Mouse (Mus musculus): Measurements from ENCODE around the gene Rnd1. TPM values are rescaled to one million over a fixed set of nuclear protein-coding genes. Genes with fewer than 3 reads are reported as not detected.

Gene Rnd1
- 22.3 and 26.7 TPM in 2 replicates for total RNA-seq (2014; rRNA removed)
- polyA plus RNA-seq (2015; fragmentation: Nextera tagmentation; extraction: Ambion mirVana): 16.2 and 16.3 TPM in 2 replicates

- DNase-seq (ENCODE audit: low spot score) (peak; percentile 95), ATAC-seq (peak; percentile 94)
- no peak within 1 kb of the TSS for H3K27ac ChIP-seq
- peaks cover 10% of the 10 kb centered on the region for H3K4me1 ChIP-seq (ENCODE audit: insufficient read depth, low read length)
- no peaks in the 10 kb centered on the region for H3K9me3 ChIP-seq (ENCODE audit: low read length)
- WGBS: under 1% methylated on average over 34 of the region's 37 CpGs
- peak; percentile 30 for TF ChIP-seq CTCF (IDR thresholded peaks at IDR 0.05; ENCODE audit: low read depth)
- H3K9ac ChIP-seq (replicated peaks; ENCODE audit: low read length): peak within 1 kb of the TSS; percentile 61
- no peaks in the 10 kb centered on the region for H3K36me3 ChIP-seq (ENCODE audit: insufficient read depth, low read length)
- no peaks in the 10 kb centered on the region for H3K27me3 ChIP-seq (ENCODE audit: insufficient read depth, low read length)
- peak within 1 kb of the TSS; percentile 98 for H3K4me2 ChIP-seq (ENCODE audit: low read depth, low read length)
- H3K4me3 ChIP-seq (ENCODE audit: low read length): peak within 1 kb of the TSS; percentile 58
Observed at GRCm38 (mm10) chr15:98676940-98677728, at the start of gene Rnd1. Rnd1 (minus strand) TSS chr15:98677461.

GRCm38 (mm10) chr15:98726746-98727145, 49.5 kb upstream of the Rnd1 start:
- Histone ChIP-seq H3K4me2 (ENCODE audit: low read depth, low read length) (peak overlapping the region; percentile 99), H3K27me3 (ENCODE audit: insufficient read depth, low read length) (no peaks in the 10 kb centered on the region), H3K9ac (replicated peaks; ENCODE audit: low read length) (no peak overlapping the region; the same call in 1 of the 2 replicates), H3K4me1 (ENCODE audit: insufficient read depth, low read length) (peaks cover 4% of the 10 kb centered on the region; the same call in 1 of the 2 replicates), H3K4me3 (ENCODE audit: low read length) (no peak overlapping the region; the same call in 1 of the 2 replicates), H3K36me3 (ENCODE audit: insufficient read depth, low read length) (no peaks in the 10 kb centered on the region), H3K9me3 (ENCODE audit: low read length) (no peaks in the 10 kb centered on the region), H3K27ac (no peak overlapping the region)
- WGBS: 48% methylated on average over 7 of the region's 7 CpGs
- no peak for TF ChIP-seq CTCF (IDR thresholded peaks at IDR 0.05; ENCODE audit: low read depth)
- ATAC-seq: no peak
- DNase-seq (ENCODE audit: low spot score): no peak

GRCm38 (mm10) chr15:98726079-98726478, 48.8 kb upstream of the Rnd1 start:
- WGBS: 79% methylated on average over 4 of the region's 4 CpGs
- Histone ChIP-seq H3K4me3 (ENCODE audit: low read length) (no peak overlapping the region), H3K27me3 (ENCODE audit: insufficient read depth, low read length) (no peaks in the 10 kb centered on the region), H3K9ac (replicated peaks; ENCODE audit: low read length) (no peak overlapping the region), H3K9me3 (ENCODE audit: low read length) (no peaks in the 10 kb centered on the region), H3K4me2 (ENCODE audit: low read depth, low read length) (no peak overlapping the region), H3K27ac (no peak overlapping the region), H3K4me1 (ENCODE audit: insufficient read depth, low read length) (peaks cover 4% of the 10 kb centered on the region; the same call in 1 of the 2 replicates), H3K36me3 (ENCODE audit: insufficient read depth, low read length) (no peaks in the 10 kb centered on the region)
- no peak for TF ChIP-seq CTCF (IDR thresholded peaks at IDR 0.05; ENCODE audit: low read depth)
- DNase-seq (ENCODE audit: low spot score) (no peak), ATAC-seq (no peak)

GRCm38 (mm10) chr15:98724441-98724840, 47.2 kb upstream of the Rnd1 start:
- peaks cover 4% of the 10 kb centered on the region; the same call in 1 of the 2 replicates for H3K4me1 ChIP-seq (ENCODE audit: insufficient read depth, low read length)
- TF ChIP-seq CTCF (IDR thresholded peaks at IDR 0.05; ENCODE audit: low read depth): no peak
- H3K27ac ChIP-seq: no peak overlapping the region
- peak overlapping the region; percentile 18; the same call in 1 of the 2 replicates for H3K4me2 ChIP-seq (ENCODE audit: low read depth, low read length)
- no peaks in the 10 kb centered on the region for H3K36me3 ChIP-seq (ENCODE audit: insufficient read depth, low read length)
- ATAC-seq (no peak), DNase-seq (ENCODE audit: low spot score) (peak; percentile 15)
- 27% methylated on average over 19 of the region's 19 CpGs for WGBS
- no peak overlapping the region for H3K9ac ChIP-seq (replicated peaks; ENCODE audit: low read length)
- no peaks in the 10 kb centered on the region for H3K9me3 ChIP-seq (ENCODE audit: low read length)
- H3K4me3 ChIP-seq (ENCODE audit: low read length): no peak overlapping the region
- no peaks in the 10 kb centered on the region for H3K27me3 ChIP-seq (ENCODE audit: insufficient read depth, low read length)

GRCm38 (mm10) chr15:98722854-98723253, 45.6 kb upstream of the Rnd1 start:
- no peak overlapping the region for H3K4me2 ChIP-seq (ENCODE audit: low read depth, low read length)
- ATAC-seq (no peak), DNase-seq (ENCODE audit: low spot score) (no peak)
- no peak overlapping the region for H3K27ac ChIP-seq
- no peaks in the 10 kb centered on the region for H3K36me3 ChIP-seq (ENCODE audit: insufficient read depth, low read length)
- 73% methylated on average over 14 of the region's 14 CpGs for WGBS
- H3K4me3 ChIP-seq (ENCODE audit: low read length): no peak overlapping the region
- no peaks in the 10 kb centered on the region for H3K9me3 ChIP-seq (ENCODE audit: low read length)
- no peak for TF ChIP-seq CTCF (IDR thresholded peaks at IDR 0.05; ENCODE audit: low read depth)
- H3K9ac ChIP-seq (replicated peaks; ENCODE audit: low read length): no peak overlapping the region
- no peaks in the 10 kb centered on the region; the same call in 1 of the 2 replicates for H3K4me1 ChIP-seq (ENCODE audit: insufficient read depth, low read length)
- no peaks in the 10 kb centered on the region for H3K27me3 ChIP-seq (ENCODE audit: insufficient read depth, low read length)

- Histone ChIP-seq H3K4me3 (ENCODE audit: low read length) (no peak overlapping the region), H3K4me2 (ENCODE audit: low read depth, low read length) (no peak overlapping the region), H3K4me1 (ENCODE audit: insufficient read depth, low read length) (no peaks in the 10 kb centered on the region; the same call in 1 of the 2 replicates), H3K9me3 (ENCODE audit: low read length) (no peaks in the 10 kb centered on the region), H3K9ac (replicated peaks; ENCODE audit: low read length) (no peak overlapping the region), H3K27me3 (ENCODE audit: insufficient read depth, low read length) (no peaks in the 10 kb centered on the region), H3K36me3 (ENCODE audit: insufficient read depth, low read length) (no peaks in the 10 kb centered on the region), H3K27ac (no peak overlapping the region)
- ATAC-seq: no peak
- 64% methylated on average over 8 of the region's 8 CpGs for whole genome bisulfite sequencing
- TF ChIP-seq CTCF (IDR thresholded peaks at IDR 0.05; ENCODE audit: low read depth): no peak
- no peak for DNase-seq (ENCODE audit: low spot score)
Observed at GRCm38 (mm10) chr15:98722191-98722590, 44.9 kb upstream of the Rnd1 start.

- DNase-seq (ENCODE audit: low spot score): no peak
- WGBS: 71% methylated on average over 16 of the region's 16 CpGs
- Histone ChIP-seq H3K4me3 (ENCODE audit: low read length) (no peak overlapping the region), H3K9me3 (ENCODE audit: low read length) (no peaks in the 10 kb centered on the region), H3K27me3 (ENCODE audit: insufficient read depth, low read length) (no peaks in the 10 kb centered on the region), H3K4me2 (ENCODE audit: low read depth, low read length) (no peak overlapping the region), H3K4me1 (ENCODE audit: insufficient read depth, low read length) (no peaks in the 10 kb centered on the region), H3K27ac (no peak overlapping the region), H3K36me3 (ENCODE audit: insufficient read depth, low read length) (no peaks in the 10 kb centered on the region), H3K9ac (replicated peaks; ENCODE audit: low read length) (no peak overlapping the region)
- TF ChIP-seq CTCF (IDR thresholded peaks at IDR 0.05; ENCODE audit: low read depth): no peak
- no peak for ATAC-seq
Observed at GRCm38 (mm10) chr15:98717301-98717700, 40.0 kb upstream of the Rnd1 start.

Data from hindbrain, postnatal 0 days (tissue).